Mouse (Mus musculus) erythroblast, embryonic 14.5 days (primary cell): ENCODE data around the gene 2810021J22Rik. TPM values are rescaled to one million over a fixed set of nuclear protein-coding genes. Genes with fewer than 3 reads are reported as not detected.

Experiments
- H3K27me3 ChIP-seq: 2 replicates; pipeline ENCODE4 v1.6.1; 2012; ENCODE audit warnings: inconsistent platforms; ENCODE audit not compliant: control insufficient read depth
- H3K36me3 ChIP-seq: 2 replicates; pipeline ENCODE4 v1.6.1; 2012; ENCODE audit warnings: mild to moderate bottlenecking, inconsistent platforms; ENCODE audit not compliant: control insufficient read depth
- H3K4me1 ChIP-seq: 2 replicates; pipeline ENCODE4 v1.6.1; 2012; ENCODE audit warnings: inconsistent platforms; ENCODE audit not compliant: control insufficient read depth
- H3K4me3 ChIP-seq: replicated peaks from 2 replicates; pipeline ENCODE3; 2012; ENCODE audit warnings: moderate library complexity, mild to moderate bottlenecking, inconsistent platforms
- H3K9me3 ChIP-seq: 2 replicates; pipeline ENCODE4 v1.6.1; 2012; ENCODE audit warnings: low read length, inconsistent platforms, mixed read lengths; ENCODE audit not compliant: control insufficient read depth
- GATA1 ChIP-seq: IDR thresholded peaks from 2 replicates; pipeline ENCODE4 v1.6.1; 2012; ENCODE audit warnings: low read length, inconsistent platforms, mixed read lengths
- TAL1 ChIP-seq: IDR thresholded peaks from 3 replicates; pipeline ENCODE4 v1.6.1; 2012; ENCODE audit warnings: low read length, inconsistent platforms, mixed read lengths
- polyA plus RNA-seq: library from polyadenylated mRNA; stranded (reverse); fragments of >175 nt; gene quantifications from 2 replicates; pipeline ENCODE4 v1.2.3, GENCODE M21; 2012

Gene 2810021J22Rik
- polyA plus RNA-seq, 1 experiment = 0.04 TPM

DNA sequence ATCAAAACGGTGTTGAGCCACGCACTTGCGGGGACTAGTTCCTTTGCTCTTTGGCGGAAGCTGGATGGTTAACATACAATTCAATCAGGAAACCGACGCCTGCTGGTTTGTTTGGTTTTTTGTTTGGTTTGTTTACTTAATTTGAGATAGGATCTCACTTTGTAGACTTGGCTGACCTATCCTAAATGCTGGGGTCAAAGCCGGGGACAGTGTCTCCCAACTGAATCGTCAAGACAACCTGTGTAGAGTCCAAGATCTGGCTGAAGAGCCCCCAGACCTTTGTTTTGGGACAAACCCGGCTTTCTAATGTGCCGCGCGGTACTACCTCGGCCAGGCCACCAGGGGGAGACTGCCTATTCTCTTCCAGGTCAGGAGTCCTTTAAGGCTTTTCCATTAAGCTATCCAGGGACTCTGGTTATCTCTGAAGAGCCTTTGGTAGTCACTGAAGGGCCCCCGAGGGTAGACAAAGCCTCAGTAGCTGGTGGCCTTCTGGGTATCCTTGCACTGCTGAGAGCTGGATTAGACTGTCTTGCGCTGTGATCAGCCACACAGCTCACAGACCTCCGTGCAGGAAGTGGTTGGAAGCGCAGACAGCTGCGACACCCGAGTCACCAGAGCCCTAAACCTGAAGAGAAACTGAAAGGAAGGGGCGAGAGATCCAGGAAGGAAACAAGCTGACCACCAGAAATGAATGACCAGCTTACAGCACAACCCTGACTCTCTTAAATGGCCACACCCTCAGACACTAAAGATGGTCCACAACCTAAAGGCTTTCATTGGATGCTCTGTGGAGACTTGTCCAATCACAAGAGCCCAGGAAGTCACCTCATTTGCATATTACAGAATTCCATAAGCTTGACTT is 61.0 kb downstream of the 2810021J22Rik start:
- Histone ChIP-seq H3K9me3 (no peaks in the 10 kb centered on the region), H3K4me3 (peak overlapping the region; percentile 66), H3K36me3 (peaks cover 57% of the 10 kb centered on the region), H3K4me1 (peaks cover 54% of the 10 kb centered on the region), H3K27me3 (no peaks in the 10 kb centered on the region; the same call in 1 of the 2 replicates)
- TF ChIP-seq GATA1 = no peak
- no peak for TF ChIP-seq TAL1

DNA sequence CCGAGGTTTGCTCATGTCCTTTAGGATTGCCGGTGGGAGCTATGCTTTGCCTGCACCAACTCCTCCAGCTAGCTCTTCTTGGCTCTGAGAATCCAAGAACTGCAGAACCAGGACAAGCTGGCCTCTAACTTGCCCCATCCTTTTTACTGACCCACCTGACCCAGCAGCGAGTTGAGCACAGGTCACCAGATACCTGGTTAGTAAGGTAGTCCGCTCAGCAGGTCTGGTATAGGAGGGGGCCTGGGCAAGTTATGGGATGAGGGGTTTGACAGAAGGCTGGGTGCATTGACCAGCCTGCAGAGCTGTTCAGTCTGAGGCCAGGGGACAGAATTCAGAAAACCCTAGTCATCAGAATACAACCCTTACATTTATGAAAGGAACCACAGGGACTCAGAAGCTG is 62.0 kb downstream of the 2810021J22Rik start:
- Histone ChIP-seq H3K9me3 (no peaks in the 10 kb centered on the region), H3K4me1 (peaks cover 54% of the 10 kb centered on the region), H3K27me3 (no peaks in the 10 kb centered on the region), H3K36me3 (peaks cover 57% of the 10 kb centered on the region), H3K4me3 (no peak overlapping the region)
- TF ChIP-seq TAL1 (no peak), GATA1 (no peak)

DNA sequence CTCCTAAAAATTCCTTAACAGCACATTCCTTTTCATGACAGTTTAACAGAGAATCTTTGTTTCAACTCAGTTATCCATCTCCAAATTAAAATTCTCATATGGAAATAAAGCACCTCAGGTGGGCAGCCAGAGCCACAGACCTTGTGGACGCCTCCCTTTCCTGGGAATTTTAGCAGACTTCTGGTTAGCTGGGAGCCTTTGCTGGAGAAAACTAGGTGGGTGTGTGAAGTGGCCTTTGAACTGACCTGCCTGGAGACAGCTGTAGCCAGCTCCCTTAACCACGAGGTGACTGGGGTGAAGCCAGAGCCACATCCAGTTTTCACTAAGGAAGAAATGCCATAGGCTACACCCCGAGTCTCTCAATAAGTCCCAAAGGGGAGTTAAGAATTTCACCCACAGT is 62.6 kb downstream of the 2810021J22Rik start:
- no peaks in the 10 kb centered on the region for H3K9me3 ChIP-seq
- TF ChIP-seq GATA1 (no peak), TAL1 (no peak)
- no peak overlapping the region for H3K4me3 ChIP-seq
- H3K4me1 ChIP-seq = peaks cover 54% of the 10 kb centered on the region
- H3K27me3 ChIP-seq = no peaks in the 10 kb centered on the region
- H3K36me3 ChIP-seq = peaks cover 57% of the 10 kb centered on the region

DNA sequence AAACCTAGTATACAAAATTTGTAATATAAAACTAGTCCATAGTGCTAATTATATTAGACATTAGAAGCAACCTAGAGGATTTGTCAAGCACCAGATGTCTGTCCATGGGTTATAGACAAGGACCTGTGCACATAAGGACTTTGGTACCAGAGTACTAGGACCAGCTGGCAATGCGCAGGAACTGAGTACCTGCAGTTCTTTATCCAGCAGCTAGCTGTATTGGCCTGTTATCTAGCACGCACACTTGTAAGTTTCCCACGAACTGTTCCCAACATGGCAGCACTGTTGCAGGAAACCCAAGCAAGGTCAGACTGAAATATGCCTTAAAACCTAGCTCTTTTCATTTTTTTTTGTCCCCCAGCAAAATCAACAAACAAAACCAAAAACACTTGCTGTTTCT is 63.2 kb downstream of the 2810021J22Rik start:
- Histone ChIP-seq H3K4me3 (no peak overlapping the region), H3K4me1 (peaks cover 55% of the 10 kb centered on the region), H3K9me3 (no peaks in the 10 kb centered on the region), H3K27me3 (no peaks in the 10 kb centered on the region), H3K36me3 (peaks cover 56% of the 10 kb centered on the region)
- TF ChIP-seq TAL1 (no peak), GATA1 (0 out of 2 replicates have a peak, but pooled peaks have one; percentile 12)

DNA sequence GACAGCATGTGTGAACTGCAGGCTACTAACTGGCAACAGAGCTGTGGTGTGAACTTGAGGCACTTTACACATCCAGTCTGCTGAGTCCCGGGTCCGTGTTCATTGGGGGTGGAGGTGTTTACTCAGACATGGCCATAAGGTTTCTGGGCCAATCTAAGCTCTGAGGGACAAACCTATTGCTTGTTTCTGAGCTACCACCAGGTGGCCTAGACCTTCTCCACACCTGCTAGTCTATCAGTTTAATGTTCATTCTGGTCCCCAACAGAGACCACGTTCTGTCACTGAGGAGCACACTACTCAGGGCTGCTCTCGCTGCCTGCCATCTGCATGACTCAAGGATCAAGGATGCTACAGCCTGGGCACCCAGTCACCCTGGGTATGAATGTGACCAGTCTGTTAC is 64.6 kb downstream of the 2810021J22Rik start:
- TF ChIP-seq GATA1 (no peak), TAL1 (no peak)
- no peak overlapping the region for H3K4me3 ChIP-seq
- peaks cover 64% of the 10 kb centered on the region for H3K4me1 ChIP-seq
- no peaks in the 10 kb centered on the region for H3K27me3 ChIP-seq
- H3K36me3 ChIP-seq = peaks cover 64% of the 10 kb centered on the region
- no peaks in the 10 kb centered on the region for H3K9me3 ChIP-seq

Other genes with a start within 250 kb of the 2810021J22Rik start
- 0.02 TPM in 1 of 2 replicates, not detected in the other for gene Olfr323, start 236.7 kb upstream of the 2810021J22Rik start, polyA plus RNA-seq
- 5.5 and 5.7 TPM in 2 replicates for gene Trim58, start 226.8 kb upstream of the 2810021J22Rik start, polyA plus RNA-seq
- gene Olfr322, start 208.4 kb upstream of the 2810021J22Rik start, polyA plus RNA-seq = 0.04 and 0.05 TPM in 2 replicates
- not detected in 2 replicates for gene Olfr320, start 186.1 kb upstream of the 2810021J22Rik start, polyA plus RNA-seq
- not detected in 2 replicates for gene Olfr319, start 168.1 kb upstream of the 2810021J22Rik start, polyA plus RNA-seq
- gene Olfr318, start 143.2 kb upstream of the 2810021J22Rik start, polyA plus RNA-seq = not detected in 2 replicates
- not detected in 2 replicates for gene Olfr317, start 128.0 kb upstream of the 2810021J22Rik start, polyA plus RNA-seq
- gene Olfr316, start 114.5 kb upstream of the 2810021J22Rik start, polyA plus RNA-seq = not detected in 2 replicates
- gene Olfr315, start 94.0 kb upstream of the 2810021J22Rik start, polyA plus RNA-seq = not detected in 2 replicates
- gene Olfr314, start 84.3 kb upstream of the 2810021J22Rik start, polyA plus RNA-seq = not detected in 2 replicates
- gene Fam183b, start 65.3 kb upstream of the 2810021J22Rik start, polyA plus RNA-seq = not detected in 2 replicates
- not detected in 2 replicates for gene Olfr313, start 52.2 kb upstream of the 2810021J22Rik start, polyA plus RNA-seq
- not detected in 2 replicates for gene Olfr312, start 38.0 kb upstream of the 2810021J22Rik start, polyA plus RNA-seq
- gene Olfr311, start 28.0 kb upstream of the 2810021J22Rik start, polyA plus RNA-seq = not detected in 2 replicates
- 0.01 TPM in 1 of 2 replicates, not detected in the other for gene Gm12258, start 20.1 kb upstream of the 2810021J22Rik start, polyA plus RNA-seq
- 0.07 and 0.10 TPM in 2 replicates for gene Zfp39, start 37.0 kb downstream of the 2810021J22Rik start, polyA plus RNA-seq
- 3.0 and 3.5 TPM in 2 replicates for gene Btnl10, start 50.7 kb downstream of the 2810021J22Rik start, polyA plus RNA-seq
- 58.5 and 75.1 TPM in 2 replicates for gene Rnf187, start 71.7 kb downstream of the 2810021J22Rik start, polyA plus RNA-seq
- gene Hist3h2ba, start 81.7 kb downstream of the 2810021J22Rik start, polyA plus RNA-seq = 5.1 and 5.4 TPM in 2 replicates
- 5.7 and 9.8 TPM in 2 replicates for gene Hist3h2a, start 87.5 kb downstream of the 2810021J22Rik start, polyA plus RNA-seq
- 0.14 TPM in 1 of 2 replicates, not detected in the other for gene Trim17, start 87.5 kb downstream of the 2810021J22Rik start, polyA plus RNA-seq
- 1.0 and 1.2 TPM in 2 replicates for gene Trim11, start 110.9 kb downstream of the 2810021J22Rik start, polyA plus RNA-seq